Mouse (Mus musculus) adrenal gland, adult 18-20 months (tissue): ENCODE data around the gene Zfp46. TPM values are rescaled to one million over a fixed set of nuclear protein-coding genes. Genes with fewer than 3 reads are reported as not detected.

Source experiments
- DNase-seq, 2 experiments: peaks; one replicate each; pipeline ENCODE4 v3.0.0; 2021 to 2022; ENCODE audit warnings: low spot score in 2 of 2
- long read RNA-seq, 2 experiments: library from polyadenylated mRNA; stranded (forward); transcript quantifications; one replicate each; pipeline ENCODE4 v2.0.0; 2021
- total RNA-seq, 2 experiments: library from RNA; stranded (reverse); gene quantifications; 1 replicate in 1 of 2; 2 replicates in 1 of 2; pipeline ENCODE4 v1.2.3; 2021

The Zfp46 gene
- total RNA-seq, result 10 to 100 TPM; 15.5 to 17.2 TPM
- long read RNA-seq, experiment 1, full-length matches to known transcripts, result 8 of 8 reads
- long read RNA-seq, experiment 1, partial matches to known transcripts, result 0 of 8 reads
- long read RNA-seq, experiment 1, other reads (novel, unspliced or antisense), result 0 of 8 reads
- long read RNA-seq, experiment 2, full-length matches to known transcripts, result 6 of 9 reads
- long read RNA-seq, experiment 2, partial matches to known transcripts, result 0 of 9 reads
- long read RNA-seq, experiment 2, other reads (novel, unspliced or antisense), result 3 of 9 reads

DNA sequence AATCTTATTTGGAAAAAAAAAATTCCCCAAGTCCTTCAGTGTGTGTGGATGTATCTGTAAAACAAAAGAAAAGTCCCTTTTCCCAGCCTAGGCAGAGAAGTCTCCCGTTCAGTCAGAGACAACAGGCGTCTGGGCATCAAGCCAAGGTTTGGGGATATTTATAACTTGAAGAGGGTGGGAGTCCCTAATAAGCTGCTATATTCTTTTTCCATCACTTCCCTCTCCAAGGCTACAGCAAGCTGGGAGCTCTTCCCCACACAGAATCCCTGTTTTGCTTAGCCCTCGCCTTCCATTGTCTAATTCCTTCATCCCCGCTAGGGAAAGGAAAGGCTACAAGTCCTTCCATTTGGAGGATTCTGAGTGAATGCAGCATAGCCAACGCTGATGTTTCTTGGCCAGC, at the start of gene Zfp46:
Zfp46 (plus strand) TSS at position 229 of the 400 bp plus-strand sequence.
- peak; percentile 59 for DNase-seq

DNA sequence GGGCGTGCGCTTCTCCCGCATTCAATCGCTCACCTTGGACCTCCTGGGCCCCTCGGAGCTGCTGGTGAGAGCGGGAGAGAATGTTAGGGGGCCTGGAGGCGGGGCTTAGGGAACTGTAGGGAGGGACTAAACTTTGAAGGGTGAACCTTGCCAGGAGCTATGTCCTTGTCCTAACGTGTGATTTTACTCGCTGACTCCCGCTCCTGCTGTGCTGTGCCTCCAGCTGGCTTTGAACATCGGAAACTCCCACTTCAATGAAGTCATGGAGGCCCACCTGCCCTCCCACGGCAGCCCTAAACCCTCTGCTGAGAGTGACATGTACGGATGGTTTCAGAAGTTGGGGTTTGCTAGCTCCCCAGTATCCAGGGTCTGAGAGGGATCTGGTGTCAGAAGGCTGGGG, 45.8 kb upstream of the Zfp46 start:
- DNase-seq, result no peak

DNA sequence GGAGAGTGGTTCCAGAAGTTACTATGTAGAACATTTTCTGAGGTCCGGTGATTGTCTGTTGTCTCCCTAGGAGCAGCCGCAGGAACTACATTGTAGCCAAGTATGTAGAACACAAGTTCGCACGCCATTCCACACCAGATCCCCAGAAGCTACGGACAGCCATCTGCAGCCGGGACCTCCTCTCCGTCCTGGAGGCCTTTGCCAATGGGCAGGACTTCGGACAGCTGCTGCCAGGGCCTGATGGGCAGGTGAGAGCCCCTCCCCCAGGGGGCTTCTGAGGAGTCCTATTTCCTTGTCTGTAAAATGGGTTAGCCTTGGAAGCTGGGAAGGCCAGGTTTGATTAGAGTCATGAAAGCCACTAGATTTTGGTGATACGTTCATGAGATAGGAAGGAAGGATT, 45.4 kb upstream of the Zfp46 start:
- no peak for DNase-seq

DNA sequence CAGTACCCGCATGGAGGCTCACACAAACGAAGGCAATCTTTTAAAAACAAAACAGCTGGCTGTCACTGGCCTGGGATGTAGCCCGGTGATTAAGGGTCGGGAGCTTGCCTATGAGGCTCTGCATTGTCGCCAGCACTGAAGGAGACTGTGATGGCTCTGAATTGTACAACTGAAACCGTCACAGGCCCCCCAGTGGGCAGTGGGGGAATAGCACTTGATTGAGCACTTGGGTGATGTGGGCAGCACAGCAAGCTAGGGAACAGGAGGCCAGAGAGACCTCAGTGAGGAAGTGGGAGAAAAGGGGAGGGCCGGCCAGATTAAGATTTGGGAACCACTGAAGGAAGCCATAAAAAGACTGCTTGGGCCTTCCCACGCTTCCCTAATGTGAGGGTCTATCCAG, 44.9 kb upstream of the Zfp46 start:
- peak; percentile 77 to 82 for DNase-seq

DNA sequence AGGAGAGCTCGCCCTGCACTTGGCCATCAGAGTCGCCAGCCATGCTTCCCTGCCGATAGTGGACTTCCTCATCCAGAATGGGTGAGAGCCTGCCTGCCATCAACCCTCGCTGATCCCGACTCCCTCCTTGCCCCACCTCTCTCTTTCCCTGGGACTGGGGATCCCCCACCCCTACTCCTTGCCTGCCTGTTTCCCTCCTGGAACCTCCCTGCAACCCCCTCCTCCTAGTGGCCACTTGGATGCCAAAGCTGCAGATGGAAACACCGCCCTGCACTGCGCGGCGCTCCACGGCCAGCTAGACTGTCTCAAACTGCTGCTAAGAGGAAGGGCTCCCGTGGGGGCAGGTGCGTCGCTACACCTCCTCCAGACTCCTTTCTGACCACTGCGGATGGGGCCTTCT, 44.4 kb upstream of the Zfp46 start:
- DNase-seq, result no peak

DNA sequence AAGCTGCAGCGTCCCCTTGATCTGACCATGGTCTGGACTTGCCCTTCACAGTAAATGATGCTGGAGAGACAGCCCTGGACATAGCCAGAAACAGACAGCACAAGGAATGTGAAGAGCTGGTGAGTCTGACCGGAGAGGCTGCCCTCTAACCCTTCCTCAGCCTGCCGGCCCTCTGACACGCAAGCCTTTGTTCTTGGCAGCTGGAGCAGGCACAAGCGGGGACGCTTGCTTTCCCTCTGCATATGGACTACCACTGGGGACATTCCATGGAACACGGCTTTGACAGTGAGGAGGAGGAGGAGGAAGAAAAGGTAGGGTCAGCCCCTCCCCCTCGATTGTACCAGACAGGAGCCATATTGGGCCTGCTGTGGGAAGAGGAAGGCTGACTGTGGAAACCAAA, 43.5 kb upstream of the Zfp46 start:
- no peak for DNase-seq

DNA sequence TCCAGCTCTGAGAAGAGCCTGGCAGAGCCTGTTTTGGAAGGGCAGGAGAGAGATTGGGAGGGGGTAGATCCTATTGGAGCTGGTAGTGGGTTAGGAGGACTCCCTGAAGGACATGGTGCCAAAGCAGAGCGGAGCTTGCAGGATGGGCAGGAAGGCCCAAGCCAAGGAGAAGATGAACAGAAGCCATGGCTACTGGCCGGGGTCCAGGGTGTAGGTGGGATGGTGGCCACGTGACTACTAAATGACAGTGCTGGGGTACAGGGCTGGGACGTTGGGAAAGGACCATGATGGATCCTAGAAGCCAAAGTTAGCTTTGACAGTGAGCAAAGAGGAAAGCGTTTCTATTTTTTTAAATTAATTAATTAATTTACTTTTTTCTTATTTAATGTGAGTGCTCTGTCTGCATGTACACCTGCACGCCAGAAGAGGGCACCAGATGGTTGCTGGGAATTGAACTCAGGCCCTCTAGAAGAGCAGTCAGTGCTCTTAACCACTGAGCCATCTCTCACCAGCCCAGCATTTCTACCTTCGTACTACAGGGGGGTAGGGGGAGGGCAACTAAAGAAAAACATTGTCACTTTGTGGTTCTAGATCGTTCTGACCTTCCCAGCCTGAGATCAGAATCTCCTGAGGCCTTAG, 42.3 kb upstream of the Zfp46 start:
- no peak for DNase-seq

DNA sequence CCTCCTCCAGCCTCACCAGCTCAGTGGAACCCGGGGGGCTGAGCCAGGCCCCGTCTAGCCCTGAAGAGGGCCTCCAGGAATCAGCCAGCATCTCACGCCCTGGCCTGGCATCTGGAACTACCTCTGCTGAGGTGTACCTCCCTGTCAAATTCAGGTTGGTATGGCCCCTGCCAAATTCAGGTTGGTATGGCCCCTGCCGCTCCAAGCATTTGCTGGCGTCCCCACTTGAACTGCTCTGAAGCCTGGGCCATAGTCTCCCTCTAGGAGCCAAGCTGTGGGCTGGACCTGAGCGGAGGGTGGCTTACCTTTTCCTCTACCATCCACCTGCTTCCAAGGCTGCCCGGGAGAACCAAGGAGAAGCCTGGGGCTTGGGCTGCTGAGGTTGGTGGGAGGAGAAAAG, 41.8 kb upstream of the Zfp46 start:
- no peak for DNase-seq

DNA sequence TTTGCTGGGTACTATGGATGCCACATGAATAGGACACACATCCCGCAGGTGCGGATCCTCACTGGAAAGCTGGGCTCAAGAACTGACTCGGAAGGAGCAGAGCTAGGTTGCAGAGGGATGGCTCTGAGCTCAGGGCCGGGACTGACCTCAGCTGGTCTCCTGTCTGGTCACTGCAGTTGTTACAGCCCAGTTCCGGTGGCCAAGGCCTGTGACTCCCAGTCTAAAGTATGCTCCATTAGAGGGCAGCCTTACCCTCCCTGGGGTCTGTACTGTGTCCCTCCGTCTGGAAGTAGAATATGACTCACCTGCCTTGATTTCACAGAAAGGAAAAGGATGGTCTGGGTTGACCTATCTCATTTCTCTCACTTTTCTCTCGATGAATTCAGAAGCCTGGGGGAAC, 40.3 kb upstream of the Zfp46 start:
- DNase-seq, result no peak

DNA sequence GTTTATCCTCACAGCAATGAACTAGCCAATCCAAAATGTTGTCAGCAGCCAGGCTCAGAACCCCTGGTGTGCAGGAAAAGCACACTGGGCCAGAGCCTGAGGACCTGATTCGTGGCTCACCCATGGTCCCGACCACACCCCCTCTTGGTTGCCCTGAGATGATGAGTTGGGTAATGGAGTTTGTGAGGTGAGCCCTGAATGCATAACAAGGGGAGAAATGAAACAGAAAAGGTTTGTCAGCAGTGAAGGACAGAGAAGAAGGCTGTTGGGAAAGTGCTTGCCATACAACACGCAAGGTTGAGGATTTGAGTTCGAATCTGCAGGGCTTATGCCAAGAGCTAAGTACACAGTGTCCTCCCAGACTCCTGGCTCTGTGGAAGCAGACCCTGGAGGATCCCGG, 38.8 kb upstream of the Zfp46 start:
- no peak for DNase-seq

DNA sequence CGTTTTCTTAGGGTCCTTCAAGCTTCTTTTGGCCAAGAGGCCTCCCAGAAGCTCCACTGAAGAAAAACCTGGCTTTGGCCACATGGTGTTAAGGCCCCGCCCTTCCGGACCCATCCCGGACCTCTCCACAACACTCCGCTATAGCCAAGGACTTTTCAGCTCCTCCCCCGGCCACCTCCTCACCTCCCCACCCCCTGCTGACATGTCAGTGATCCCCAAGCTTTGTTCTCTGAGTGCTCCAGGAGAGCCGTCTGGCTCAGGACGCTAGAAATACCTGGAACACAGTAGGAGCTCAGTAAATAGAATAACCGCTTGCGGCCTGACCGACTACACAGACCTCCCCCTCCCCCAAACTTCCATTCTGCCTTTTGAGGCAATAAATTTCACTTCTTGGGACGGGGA, 37.9 kb upstream of the Zfp46 start:
- no peak for DNase-seq

DNA sequence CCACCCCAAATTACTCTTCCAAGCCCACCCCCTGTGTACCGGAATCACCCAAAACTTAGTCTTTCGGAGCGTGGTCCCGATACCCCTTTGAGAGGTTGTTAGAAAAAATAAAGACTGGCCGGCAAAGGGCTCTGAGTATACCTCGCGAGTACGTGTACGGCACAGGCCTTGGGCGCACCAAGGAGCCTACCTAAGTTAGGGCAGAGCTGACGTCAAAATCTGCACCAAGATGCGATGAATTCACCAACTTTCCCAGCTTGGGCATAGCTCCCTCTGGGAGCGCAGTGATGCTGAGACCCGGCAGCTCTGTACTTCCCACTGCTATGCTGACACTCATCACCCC, 37.1 kb upstream of the Zfp46 start:
- DNase-seq, result no peak

DNA sequence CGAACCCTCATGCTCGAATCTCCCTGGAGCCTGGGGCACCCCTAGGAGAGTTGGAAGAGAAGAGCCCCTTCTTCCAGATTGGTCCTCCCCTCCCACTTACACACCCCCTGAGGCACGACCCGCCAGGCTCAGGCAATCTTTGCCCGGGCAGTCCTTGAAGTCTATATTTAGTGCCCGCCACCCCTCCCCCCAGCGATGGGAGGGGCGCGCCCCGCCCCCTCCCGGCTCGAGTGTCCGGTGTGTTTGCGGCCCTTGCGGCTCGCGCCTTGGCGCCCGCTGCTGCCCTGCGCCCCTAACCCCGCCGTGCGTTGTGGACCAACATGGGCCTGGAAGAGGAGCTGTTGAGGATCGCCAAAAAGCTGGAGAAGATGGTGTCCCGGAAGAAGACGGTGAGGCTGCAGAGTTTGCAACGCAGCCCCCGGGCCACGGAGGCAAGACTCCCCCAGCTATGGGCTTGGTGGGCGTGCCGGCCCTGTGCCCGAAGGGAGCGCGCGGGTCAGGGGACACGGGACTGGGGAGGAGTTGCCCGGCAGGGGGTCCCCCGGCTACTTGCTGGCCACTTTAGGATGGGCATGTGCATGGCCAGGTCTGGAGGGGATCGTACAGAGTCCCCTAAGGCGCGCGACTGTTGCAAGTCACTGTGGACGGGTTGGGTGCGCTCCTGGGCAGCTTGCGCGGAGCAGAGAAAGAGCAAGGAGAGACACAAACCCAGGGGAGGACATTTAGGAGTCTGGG, 36.6 kb upstream of the Zfp46 start, which contains the start of gene Tcea3:
Tcea3 (plus strand) TSS at position 1 of the 735 bp plus-strand sequence.
- no peak for DNase-seq

DNA sequence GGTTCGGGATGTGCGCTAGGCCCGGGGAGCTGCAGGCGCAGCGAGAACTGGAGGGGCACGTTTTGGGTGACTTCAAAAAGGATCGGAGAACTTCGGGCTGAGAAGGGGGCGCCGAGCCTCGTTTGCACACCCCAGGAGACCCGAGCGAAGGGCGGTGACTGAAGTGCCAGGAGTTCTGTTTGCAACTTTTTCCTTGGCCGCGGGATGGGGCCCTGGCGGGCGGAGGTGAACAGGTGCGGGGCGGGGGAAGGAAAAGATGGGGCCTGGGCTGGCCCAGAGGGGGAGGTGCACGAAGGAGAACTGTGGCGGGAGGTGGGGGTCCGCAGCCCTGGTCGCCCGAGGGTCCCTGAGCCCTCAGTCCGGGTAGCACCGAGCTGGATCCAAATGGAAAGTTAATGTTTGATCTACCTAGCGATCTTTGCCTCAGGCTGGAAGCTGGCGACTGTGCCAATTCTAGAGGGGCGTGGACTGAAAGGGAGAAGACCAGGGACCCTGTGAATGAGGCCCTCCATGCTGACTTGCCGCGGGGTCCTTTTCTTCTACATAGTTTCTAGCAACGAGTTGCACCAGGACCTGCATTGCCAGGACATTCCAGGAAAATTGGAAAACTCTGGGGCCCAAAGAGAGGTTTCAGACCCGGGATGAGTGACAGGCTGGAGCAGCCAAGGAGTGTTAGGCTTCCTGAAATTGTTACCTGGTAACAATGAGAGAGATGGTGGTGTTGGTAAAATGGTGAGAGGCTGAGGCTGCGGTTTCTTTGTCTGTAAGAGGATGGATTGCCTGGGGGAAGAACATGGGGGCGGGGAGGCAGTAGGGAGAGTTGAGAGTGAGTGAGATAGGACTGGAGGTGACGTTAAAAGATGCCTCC, 35.8 kb upstream of the Zfp46 start:
- DNase-seq, result no peak

DNA sequence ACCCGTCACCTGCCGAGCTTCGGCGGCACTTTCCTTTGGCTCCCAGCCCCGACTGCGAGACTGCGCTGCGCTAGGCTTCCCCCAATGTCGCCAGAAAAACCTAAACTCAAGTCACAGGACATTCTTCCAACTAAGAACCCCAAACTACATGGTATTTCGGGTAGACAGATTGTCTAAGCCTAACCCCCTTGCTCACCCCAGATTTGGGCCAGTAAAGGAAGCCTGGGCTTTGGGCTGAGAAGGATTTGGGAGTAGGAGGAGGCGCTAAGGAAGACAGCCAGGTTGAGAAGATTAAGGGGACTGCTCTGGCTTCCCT, 35.2 kb upstream of the Zfp46 start:
- DNase-seq, result no peak

DNA sequence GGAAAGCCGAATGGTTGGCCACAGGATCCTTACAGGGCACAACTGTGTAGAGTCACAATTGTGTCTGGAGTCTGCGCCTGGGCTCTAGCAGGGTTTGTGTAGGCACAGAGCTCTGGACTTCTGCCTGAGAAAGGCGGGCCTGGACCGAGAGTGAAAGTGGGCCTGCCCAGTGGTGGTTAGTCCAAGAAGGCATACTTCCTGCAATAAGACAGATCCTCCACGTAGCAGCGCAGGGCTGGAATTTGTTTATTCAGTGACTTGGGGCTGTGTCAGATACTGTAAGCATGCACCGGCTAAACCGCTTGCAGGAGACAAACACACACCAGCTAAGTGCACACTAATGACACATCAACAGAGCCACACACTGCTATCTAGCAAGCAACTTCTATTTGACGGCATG, 34.7 kb upstream of the Zfp46 start:
- no peak for DNase-seq

DNA sequence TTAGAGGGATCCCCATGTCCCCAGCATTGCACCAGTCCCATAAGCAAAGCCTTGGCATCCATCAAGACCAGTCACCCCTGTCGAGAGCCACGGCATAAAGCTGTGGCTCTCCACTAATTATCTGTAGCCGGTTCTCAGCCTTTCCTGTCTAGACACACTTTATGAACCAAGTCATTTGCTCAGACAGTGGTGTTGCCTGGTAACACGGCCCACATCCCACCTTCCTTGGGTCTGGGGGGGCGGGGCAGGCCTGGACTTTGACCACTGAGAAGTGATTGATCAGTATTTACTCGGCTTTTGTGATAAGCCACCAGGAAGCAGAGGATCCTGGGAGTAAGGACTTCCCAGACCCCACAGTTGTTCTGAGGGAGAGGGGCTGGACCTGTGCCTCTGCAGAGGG, 28.6 kb upstream of the Zfp46 start:
- DNase-seq, result no peak

DNA sequence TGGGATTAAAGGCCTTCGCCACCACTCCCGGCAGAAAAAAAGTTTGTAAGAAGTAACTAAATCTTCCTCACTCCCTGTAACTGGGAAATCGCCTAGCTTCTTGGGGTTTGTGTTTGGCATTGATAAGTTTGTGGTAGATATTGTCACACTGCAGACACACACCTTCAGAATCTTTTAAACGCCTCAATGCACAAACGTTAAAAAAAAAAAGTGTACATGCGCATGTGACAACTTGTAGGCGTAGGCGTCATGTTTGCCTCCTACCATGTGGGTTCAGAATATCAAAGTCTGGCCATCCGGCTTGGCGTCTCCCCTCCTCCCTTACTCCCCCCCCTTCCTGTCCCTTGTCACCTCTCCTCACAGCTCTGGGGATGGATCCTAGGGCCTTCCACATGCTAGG, 27.8 kb upstream of the Zfp46 start:
- no peak for DNase-seq

DNA sequence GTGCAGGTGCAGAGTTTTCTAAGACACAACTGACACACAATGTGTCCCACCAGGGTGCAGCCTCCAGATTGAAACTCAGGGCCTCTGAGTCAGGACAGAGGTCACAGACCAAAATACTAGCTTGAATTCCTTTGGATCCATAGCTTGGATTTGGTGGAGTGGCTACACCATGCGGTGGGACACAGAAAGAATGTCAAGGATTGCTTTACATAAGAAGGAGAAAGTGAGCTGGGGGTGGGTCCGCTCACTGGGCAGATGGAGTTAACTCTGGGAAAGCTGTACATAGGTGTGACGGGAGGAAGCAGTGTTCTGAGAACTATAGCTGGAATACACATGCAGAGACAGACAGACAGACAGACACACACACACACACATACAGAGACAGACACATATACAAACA, 24.6 kb upstream of the Zfp46 start:
- DNase-seq, result no peak

DNA sequence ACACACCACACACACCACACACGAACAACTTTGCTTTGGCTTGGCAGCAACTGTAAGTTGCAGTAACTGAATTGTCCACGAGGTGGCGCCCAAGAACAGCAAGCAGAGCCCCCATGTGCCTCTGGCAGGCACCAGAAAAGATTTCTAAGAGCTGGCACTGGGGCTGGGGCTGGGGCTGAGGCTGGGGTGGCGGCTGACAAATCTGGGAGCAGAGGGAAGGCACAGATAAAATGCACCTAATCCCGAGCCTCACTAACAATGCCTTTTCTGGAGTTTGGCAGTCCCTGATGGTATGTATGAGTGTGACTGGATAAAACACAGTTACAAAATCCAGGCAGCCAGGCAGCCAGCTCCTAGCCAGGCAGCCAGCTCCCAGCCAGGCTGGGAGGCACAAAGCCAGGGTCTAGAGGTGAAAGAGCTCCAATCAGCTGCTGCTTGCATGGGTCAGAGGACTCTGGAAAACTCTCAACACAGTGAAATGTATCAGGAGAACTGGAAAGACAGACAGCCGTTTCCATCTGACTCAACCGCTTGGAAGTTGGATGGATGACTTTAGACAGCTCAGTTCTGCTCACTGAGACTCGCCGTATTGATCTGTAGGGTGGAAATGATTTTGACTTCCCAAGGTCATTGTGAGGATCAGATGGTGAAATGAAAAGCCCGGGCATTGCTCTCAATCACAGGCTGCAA, 23.8 kb upstream of the Zfp46 start:
- peak; percentile 84 to 88 for DNase-seq

DNA sequence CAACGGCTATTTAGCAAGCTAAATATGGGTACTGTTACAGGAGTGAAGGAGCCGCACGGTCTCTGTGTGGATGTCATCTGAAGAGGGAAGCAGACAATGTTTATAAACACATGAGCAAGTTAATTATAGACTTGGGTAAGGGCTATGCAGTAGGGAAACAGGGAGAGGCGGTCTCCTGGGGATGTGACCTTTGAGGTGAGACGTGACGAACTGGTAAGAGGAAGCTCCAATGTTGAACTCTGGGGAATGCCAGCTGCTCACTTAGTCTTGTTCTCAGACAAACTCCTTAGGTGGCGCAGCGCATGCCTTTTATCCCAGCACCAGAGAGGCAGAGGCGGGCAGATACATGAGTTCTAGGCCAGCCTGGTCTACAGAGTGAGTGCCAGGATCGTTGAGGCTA, 22.6 kb upstream of the Zfp46 start:
- no peak for DNase-seq
